Mouse (Mus musculus) kidney, adult 8-10 months (tissue): ENCODE results near the gene Klhdc7b.
A peak's percentile ranks its signal among the peaks of the same experiment; 100 is the strongest.
"Not testable (repeated sequence)": the region's sequence is repeated elsewhere in the genome, so short reads cannot be mapped to it uniquely, and the experiment has no call there.

Experiments
- DNase-seq, 2 experiments: peaks; one replicate each; pipeline ENCODE4 v3.0.0; 2022

Gene Klhdc7b

GRCm38 (mm10) chr15:89428821-89429351 is 44.2 kb downstream of the Klhdc7b start:
- no peak for DNase-seq

- DNase-seq = peak; percentile 93 to 94
These were observed 44.9 kb downstream of the Klhdc7b start, which contains the start of the genes C730034F03Rik, Gm44502 and Chkb for GRCm38 (mm10) chr15:89429352-89430221. TSS of gene C730034F03Rik (plus strand) at chr15:89429589. TSS of gene Gm44502 (minus strand) at chr15:89429696. TSS of gene Chkb (minus strand) at chr15:89429908.

- DNase-seq = no peak
These were observed 45.6 kb downstream of the Klhdc7b start for GRCm38 (mm10) chr15:89430341-89430740.

DNA sequence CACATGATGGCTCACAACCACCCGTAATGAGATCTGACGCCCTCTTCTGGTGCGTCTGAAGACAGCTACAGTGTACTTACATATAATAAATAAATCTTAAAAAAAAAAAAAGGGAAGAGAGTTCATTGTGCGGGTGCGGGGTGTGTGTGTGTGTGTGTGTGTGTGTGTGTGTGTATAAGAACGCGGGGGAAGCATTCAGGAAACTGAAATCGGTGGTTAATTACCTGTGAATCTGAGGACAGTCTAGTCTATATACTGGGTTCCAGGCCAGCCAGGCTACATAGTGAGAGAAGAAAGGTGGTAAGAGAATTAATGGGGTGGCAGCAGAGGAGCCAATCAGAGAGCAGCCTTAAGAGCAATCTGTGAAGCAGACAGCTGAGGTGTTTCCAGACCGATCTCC is 46.1 kb downstream of the Klhdc7b start:
- DNase-seq = not testable (repeated sequence)

DNA sequence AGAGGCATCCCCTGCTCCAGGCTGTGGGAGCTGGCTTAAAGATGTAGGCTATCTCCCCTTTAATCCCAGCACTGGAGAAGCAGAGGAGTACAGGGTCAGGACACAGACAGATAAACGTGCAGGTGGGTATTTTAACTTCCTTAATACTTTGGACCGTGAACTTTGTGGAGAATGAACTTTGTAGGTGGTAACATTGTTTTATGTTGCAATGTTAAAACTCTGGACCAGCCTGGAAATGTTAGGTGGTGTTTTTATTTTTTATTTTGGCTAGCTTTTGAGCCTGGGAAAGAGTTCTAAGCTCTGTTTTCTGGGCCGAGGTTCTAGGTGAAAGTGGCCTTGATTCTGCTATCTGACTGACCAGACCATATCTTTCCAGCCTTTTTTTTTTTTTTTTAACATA is 46.6 kb downstream of the Klhdc7b start:
- no peak for DNase-seq

- no peak for DNase-seq
These were observed 47.1 kb downstream of the Klhdc7b start for GRCm38 (mm10) chr15:89431806-89432205.

DNA sequence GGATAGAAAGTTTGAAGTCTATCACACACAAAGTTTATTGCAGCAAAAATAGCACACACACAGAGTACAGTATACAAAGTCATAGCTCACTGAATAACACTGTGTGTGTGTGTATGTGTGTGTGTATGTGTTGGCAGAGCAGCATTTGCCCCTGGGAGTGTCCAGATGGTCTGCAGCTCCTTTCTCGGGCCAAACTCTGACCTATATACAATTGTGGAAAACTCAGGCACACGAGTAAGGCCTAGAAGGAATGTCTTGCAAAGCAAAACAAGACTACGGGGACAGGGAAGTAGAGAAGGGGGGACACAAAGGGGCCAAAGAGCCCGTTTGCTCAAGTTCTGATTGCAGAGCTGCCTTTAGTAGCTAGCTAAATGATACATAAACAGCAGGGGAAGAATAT is 48.2 kb downstream of the Klhdc7b start:
- DNase-seq = no peak

GRCm38 (mm10) chr15:89434136-89434535 is 49.4 kb downstream of the Klhdc7b start:
- DNase-seq = no peak

DNA sequence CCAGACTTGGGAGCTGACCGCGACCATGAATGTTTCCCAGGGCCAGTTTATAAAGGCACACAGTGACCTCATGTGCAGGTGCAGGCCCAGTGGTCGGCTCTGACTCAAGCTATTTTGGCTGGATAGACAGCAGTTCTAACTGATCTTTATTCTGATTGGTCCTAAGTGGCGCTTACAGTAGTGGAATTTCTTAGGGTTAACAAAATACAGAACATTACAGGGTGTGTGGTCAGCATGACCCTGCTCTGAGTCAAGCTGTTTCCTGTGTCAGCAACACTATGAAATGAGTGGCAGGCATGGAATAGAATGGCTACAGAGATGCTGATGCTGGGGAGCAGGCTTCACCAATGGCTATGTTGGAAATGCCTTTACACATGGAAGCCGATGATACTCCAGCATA is 51.2 kb downstream of the Klhdc7b start:
- no peak for DNase-seq
